Mouse (Mus musculus): ENCODE measurements around the gene Mmp9.

GRCm38 (mm10) chr2:164899723-164900459, 40.7 kb upstream of the Mmp9 start:
- TF ChIP-seq CTCF (IDR thresholded peaks at IDR 0.05; ENCODE audit: low read depth, low read length) (no peak), GATA1 (IDR thresholded peaks at IDR 0.05; ENCODE audit: borderline replicate concordance, low read length) (no peak), TAL1 (conservative IDR thresholded peaks at IDR 0.05; ENCODE audit: low read depth, low read length) (no peak), POLR2AphosphoS5 (IDR thresholded peaks at IDR 0.05; ENCODE audit: insufficient replicate concordance, low read depth, low read length) (no peak)

Measured in G1E (cell line).